Mouse (Mus musculus): ENCODE results near the gene 2410002F23Rik. TPM values are rescaled to one million over a fixed set of nuclear protein-coding genes. Genes with fewer than 3 reads are reported as not detected.

2410002F23Rik gene
- polyA plus RNA-seq, 1 experiment from 2014 or later = 20.6 TPM

- H3K4me3 ChIP-seq (ENCODE audit: low read depth, low read length) = no peak within 1 kb of the TSS
- DNase-seq (no peak), ATAC-seq (no peak)
- WGBS (ENCODE audit: insufficient replicate concordance) = 33% methylated on average over 1 of the region's 1 CpGs
- no peak within 1 kb of the TSS for H3K4me2 ChIP-seq (ENCODE audit: low read depth, low read length)
- no peak for TF ChIP-seq CTCF (IDR thresholded peaks at IDR 0.05; ENCODE audit: low read depth)
- TF ChIP-seq EP300 (IDR thresholded peaks at IDR 0.05; ENCODE audit: low read depth) = no peak
- no peak within 1 kb of the TSS for H3K9ac ChIP-seq (replicated peaks)
- H3K4me1 ChIP-seq (ENCODE audit: insufficient read depth) = no peaks in the 10 kb centered on the region
- no peaks in the 10 kb centered on the region for H3K9me3 ChIP-seq (ENCODE audit: low read length)
- no peak within 1 kb of the TSS for H3K27ac ChIP-seq (ENCODE audit: low read depth)
- no peaks in the 10 kb centered on the region for H3K27me3 ChIP-seq (ENCODE audit: insufficient read depth, low read length)
- H3K36me3 ChIP-seq (replicated peaks; ENCODE audit: insufficient read depth, low read length) = no peaks in the 10 kb centered on the region
Measured at GRCm38 (mm10) chr7:44225076-44225475, 21.4 kb upstream of the 2410002F23Rik start, which contains the start of gene Klk1. Klk1 (plus strand) TSS chr7:44225360.

GRCm38 (mm10) chr7:44235909-44236308 lies 10.6 kb upstream of the 2410002F23Rik start, which contains the start of gene Gm36864:
Gm36864 (plus strand) TSS chr7:44236177.
- H3K9me3 ChIP-seq (ENCODE audit: low read length) = no peaks in the 10 kb centered on the region
- no peak within 1 kb of the TSS for H3K4me3 ChIP-seq (ENCODE audit: low read depth, low read length)
- no peak for DNase-seq
- TF ChIP-seq CTCF (IDR thresholded peaks at IDR 0.05; ENCODE audit: low read depth) (no peak), EP300 (IDR thresholded peaks at IDR 0.05; ENCODE audit: low read depth) (no peak)
- no peak for ATAC-seq
- H3K4me2 ChIP-seq (ENCODE audit: low read depth, low read length) = no peak within 1 kb of the TSS
- no peaks in the 10 kb centered on the region for H3K36me3 ChIP-seq (replicated peaks; ENCODE audit: insufficient read depth, low read length)
- H3K27ac ChIP-seq (ENCODE audit: low read depth) = no peak within 1 kb of the TSS
- WGBS (ENCODE audit: insufficient replicate concordance) = 56% methylated on average over 3 of the region's 3 CpGs
- H3K27me3 ChIP-seq (ENCODE audit: insufficient read depth, low read length) = no peaks in the 10 kb centered on the region
- no peaks in the 10 kb centered on the region for H3K4me1 ChIP-seq (ENCODE audit: insufficient read depth)
- H3K9ac ChIP-seq (replicated peaks) = no peak within 1 kb of the TSS

- Histone ChIP-seq H3K27me3 (ENCODE audit: insufficient read depth, low read length) (no peaks in the 10 kb centered on the region), H3K4me3 (ENCODE audit: low read depth, low read length) (no peak overlapping the region), H3K4me1 (ENCODE audit: insufficient read depth) (peaks cover under 1% of the 10 kb centered on the region; the same call in 1 of the 2 replicates), H3K9ac (replicated peaks) (no peak overlapping the region), H3K4me2 (ENCODE audit: low read depth, low read length) (no peak overlapping the region), H3K27ac (ENCODE audit: low read depth) (no peak overlapping the region), H3K36me3 (replicated peaks; ENCODE audit: insufficient read depth, low read length) (no peaks in the 10 kb centered on the region), H3K9me3 (ENCODE audit: low read length) (no peaks in the 10 kb centered on the region)
- ATAC-seq = no peak
- WGBS (ENCODE audit: insufficient replicate concordance) = 44% methylated on average over 2 of the region's 2 CpGs
- DNase-seq = no peak
- TF ChIP-seq CTCF (IDR thresholded peaks at IDR 0.05; ENCODE audit: low read depth) (no peak), EP300 (IDR thresholded peaks at IDR 0.05; ENCODE audit: low read depth) (no peak)
Measured at GRCm38 (mm10) chr7:44239913-44240312, 6.6 kb upstream of the 2410002F23Rik start.

GRCm38 (mm10) chr7:44240712-44241111 lies 5.8 kb upstream of the 2410002F23Rik start:
- DNase-seq = no peak
- TF ChIP-seq CTCF (IDR thresholded peaks at IDR 0.05; ENCODE audit: low read depth) = no peak
- no peak for TF ChIP-seq EP300 (IDR thresholded peaks at IDR 0.05; ENCODE audit: low read depth)
- H3K27ac ChIP-seq (ENCODE audit: low read depth) = no peak overlapping the region

GRCm38 (mm10) chr7:44241163-44241562 lies 5.4 kb upstream of the 2410002F23Rik start:
- Histone ChIP-seq H3K4me3 (ENCODE audit: low read depth, low read length) (no peak overlapping the region), H3K4me2 (ENCODE audit: low read depth, low read length) (no peak overlapping the region), H3K27me3 (ENCODE audit: insufficient read depth, low read length) (no peaks in the 10 kb centered on the region), H3K9me3 (ENCODE audit: low read length) (no peaks in the 10 kb centered on the region), H3K4me1 (ENCODE audit: insufficient read depth) (peaks cover 10% of the 10 kb centered on the region), H3K27ac (ENCODE audit: low read depth) (no peak overlapping the region), H3K9ac (replicated peaks) (no peak overlapping the region), H3K36me3 (replicated peaks; ENCODE audit: insufficient read depth, low read length) (no peaks in the 10 kb centered on the region)
- ATAC-seq = no peak
- no peak for TF ChIP-seq EP300 (IDR thresholded peaks at IDR 0.05; ENCODE audit: low read depth)
- TF ChIP-seq CTCF (IDR thresholded peaks at IDR 0.05; ENCODE audit: low read depth) = no peak
- 51% methylated on average over 2 of the region's 2 CpGs for WGBS (ENCODE audit: insufficient replicate concordance)
- no peak for DNase-seq

More at GRCm38 (mm10) chr7:44240712-44241111, 5.8 kb upstream of the 2410002F23Rik start:
- ATAC-seq = no peak
- WGBS (ENCODE audit: insufficient replicate concordance) = 15% methylated on average over 1 of the region's 1 CpGs
- Histone ChIP-seq H3K9me3 (ENCODE audit: low read length) (no peaks in the 10 kb centered on the region), H3K4me3 (ENCODE audit: low read depth, low read length) (no peak overlapping the region), H3K4me1 (ENCODE audit: insufficient read depth) (peaks cover 8% of the 10 kb centered on the region), H3K9ac (replicated peaks) (no peak overlapping the region), H3K36me3 (replicated peaks; ENCODE audit: insufficient read depth, low read length) (no peaks in the 10 kb centered on the region), H3K27me3 (ENCODE audit: insufficient read depth, low read length) (no peaks in the 10 kb centered on the region), H3K4me2 (ENCODE audit: low read depth, low read length) (no peak overlapping the region)

GRCm38 (mm10) chr7:44244080-44244479 lies 2.4 kb upstream of the 2410002F23Rik start:
- WGBS (ENCODE audit: insufficient replicate concordance) = 40% methylated on average over 1 of the region's 1 CpGs
- no peak for ATAC-seq
- Histone ChIP-seq H3K27me3 (ENCODE audit: insufficient read depth, low read length) (no peaks in the 10 kb centered on the region), H3K4me2 (ENCODE audit: low read depth, low read length) (no peak overlapping the region), H3K9ac (replicated peaks) (no peak overlapping the region), H3K4me3 (ENCODE audit: low read depth, low read length) (no peak overlapping the region), H3K27ac (ENCODE audit: low read depth) (no peak overlapping the region), H3K9me3 (ENCODE audit: low read length) (no peaks in the 10 kb centered on the region), H3K4me1 (ENCODE audit: insufficient read depth) (peaks cover 18% of the 10 kb centered on the region), H3K36me3 (replicated peaks; ENCODE audit: insufficient read depth, low read length) (peaks cover 2% of the 10 kb centered on the region)
- no peak for TF ChIP-seq EP300 (IDR thresholded peaks at IDR 0.05; ENCODE audit: low read depth)
- no peak for TF ChIP-seq CTCF (IDR thresholded peaks at IDR 0.05; ENCODE audit: low read depth)
- DNase-seq = no peak
